Mouse (Mus musculus) hindbrain, embryonic 11.5 days (tissue): ENCODE measurements at regions not wholly inside any gene's neighbourhood (a gene's known extent, or its start where the extent isn't known, plus 50 kb on each side); places are given as distances from the start of the nearest gene placed in this dataset.

ENCODE experiments used
- ATAC-seq: fragments of 200-750 bp; cut with Nextera tagmentation; 2 replicates; pipeline ENCODE4 v1.8.0; 2017; ENCODE audit warnings: mild to moderate bottlenecking, moderate TSS enrichment, moderate library complexity; ENCODE audit not compliant: low FRiP score
- DNase-seq: peaks from one replicate; pipeline ENCODE4 v3.0.0-alpha.2; 2015; ENCODE audit warnings: low spot score
- H3K27ac ChIP-seq: fragments of 300-500 bp; sonication (generic); 2 replicates; pipeline ENCODE4 v1.5.1; 2014; ENCODE audit warnings: mild to moderate bottlenecking, low read depth, low read length
- H3K27me3 ChIP-seq: fragments of 300-500 bp; sonication (generic); 2 replicates; pipeline ENCODE4 v1.6.1; 2014; ENCODE audit warnings: mild to moderate bottlenecking, low read length, moderate library complexity, mixed read lengths; ENCODE audit not compliant: control insufficient read depth, insufficient read depth
- H3K36me3 ChIP-seq: fragments of 300-500 bp; sonication (generic); 2 replicates; pipeline ENCODE4 v1.6.1; 2014; ENCODE audit warnings: mild to moderate bottlenecking, low read length, moderate library complexity, mixed read lengths; ENCODE audit not compliant: control insufficient read depth, insufficient read depth
- H3K4me1 ChIP-seq: fragments of 300-500 bp; sonication (generic); replicated peaks from 2 replicates; pipeline ENCODE4 v1.6.1; 2014; ENCODE audit warnings: low read length, mixed read lengths; ENCODE audit not compliant: control insufficient read depth, insufficient read depth
- H3K4me2 ChIP-seq: fragments of 300-500 bp; sonication (generic); replicated peaks from 2 replicates; pipeline ENCODE4 v1.6.1; 2014; ENCODE audit warnings: mild to moderate bottlenecking, low read depth, low read length
- H3K4me3 ChIP-seq: fragments of 300-500 bp; sonication (generic); 2 replicates; pipeline ENCODE4 v1.5.1; 2014; ENCODE audit warnings: low read depth, low read length
- H3K9ac ChIP-seq: fragments of 300-500 bp; sonication (generic); 2 replicates; pipeline ENCODE4 v1.6.1; 2014; ENCODE audit warnings: low read depth, low read length
- H3K9me3 ChIP-seq: fragments of 300-500 bp; sonication (generic); 2 replicates; pipeline ENCODE4 v1.6.1; 2016; ENCODE audit warnings: low read length; ENCODE audit not compliant: control insufficient read depth
- WGBS: fragments of 180-500 bp; shearing (Covaris S2); extraction: QIAGEN DNeasy Blood & Tissue Kit; methylation state at CpG from one replicate; pipeline ENCODE4 v1.1.7; 2014; 5-methylcytosine and 5-hydroxymethylcytosine counted together

- H3K9ac ChIP-seq = no peak overlapping the region
- no peak overlapping the region for H3K27ac ChIP-seq
These were observed 106.5 kb upstream of the Ercc6l2 start for GRCm38 (mm10) chr13:63708567-63708966.

GRCm38 (mm10) chr13:63713137-63713536, 101.9 kb upstream of the Ercc6l2 start:
- H3K4me2 ChIP-seq = no peak overlapping the region
- no peak for DNase-seq
- no peak for ATAC-seq
- no peak overlapping the region for H3K4me3 ChIP-seq
- no peaks in the 10 kb centered on the region for H3K9me3 ChIP-seq
- no peak overlapping the region for H3K27ac ChIP-seq
- no peaks in the 10 kb centered on the region for H3K36me3 ChIP-seq
- no peaks in the 10 kb centered on the region for H3K4me1 ChIP-seq
- H3K27me3 ChIP-seq = no peaks in the 10 kb centered on the region
- no peak overlapping the region for H3K9ac ChIP-seq
- WGBS = 87% methylated on average over 3 of the region's 3 CpGs

More at GRCm38 (mm10) chr13:63708567-63708966, 106.5 kb upstream of the Ercc6l2 start:
- ATAC-seq = no peak
- Histone ChIP-seq H3K9me3 (no peaks in the 10 kb centered on the region), H3K27me3 (no peaks in the 10 kb centered on the region), H3K4me1 (no peaks in the 10 kb centered on the region), H3K36me3 (no peaks in the 10 kb centered on the region), H3K4me2 (no peak overlapping the region), H3K4me3 (no peak overlapping the region)
- WGBS = 87% methylated on average over 2 of the region's 2 CpGs
- DNase-seq = no peak

- H3K4me1 ChIP-seq = no peaks in the 10 kb centered on the region
- WGBS = 86% methylated on average over 1 of the region's 1 CpGs
- no peaks in the 10 kb centered on the region for H3K9me3 ChIP-seq
- H3K4me2 ChIP-seq = no peak overlapping the region
- H3K27me3 ChIP-seq = no peaks in the 10 kb centered on the region
- no peak overlapping the region for H3K27ac ChIP-seq
- ATAC-seq (no peak), DNase-seq (no peak)
- no peak overlapping the region for H3K9ac ChIP-seq
- no peak overlapping the region for H3K4me3 ChIP-seq
- no peaks in the 10 kb centered on the region for H3K36me3 ChIP-seq
These were observed 98.5 kb upstream of the Ercc6l2 start for GRCm38 (mm10) chr13:63716498-63716897.

GRCm38 (mm10) chr13:63717249-63717648, 97.8 kb upstream of the Ercc6l2 start:
- DNase-seq (no peak), ATAC-seq (no peak)
- Histone ChIP-seq H3K9ac (no peak overlapping the region), H3K9me3 (no peaks in the 10 kb centered on the region), H3K27me3 (no peaks in the 10 kb centered on the region), H3K4me2 (no peak overlapping the region), H3K4me3 (no peak overlapping the region), H3K4me1 (no peaks in the 10 kb centered on the region), H3K36me3 (no peaks in the 10 kb centered on the region), H3K27ac (no peak overlapping the region)
- 85% methylated on average over 3 of the region's 3 CpGs for WGBS

GRCm38 (mm10) chr13:63718782-63719181, 96.3 kb upstream of the Ercc6l2 start:
- no peak overlapping the region for H3K9ac ChIP-seq
- no peaks in the 10 kb centered on the region for H3K9me3 ChIP-seq
- no peak overlapping the region for H3K4me3 ChIP-seq
- H3K27me3 ChIP-seq = no peaks in the 10 kb centered on the region
- no peaks in the 10 kb centered on the region for H3K4me1 ChIP-seq
- no peak for DNase-seq
- 77% methylated on average over 2 of the region's 2 CpGs for WGBS
- H3K36me3 ChIP-seq = no peaks in the 10 kb centered on the region
- no peak overlapping the region for H3K4me2 ChIP-seq
- ATAC-seq = no peak
- no peak overlapping the region for H3K27ac ChIP-seq

- H3K36me3 ChIP-seq = no peaks in the 10 kb centered on the region
- H3K9ac ChIP-seq = no peak overlapping the region
- no peaks in the 10 kb centered on the region for H3K4me1 ChIP-seq
- H3K4me2 ChIP-seq = no peak overlapping the region
- H3K27ac ChIP-seq = no peak overlapping the region
- no peaks in the 10 kb centered on the region for H3K27me3 ChIP-seq
- H3K9me3 ChIP-seq = no peaks in the 10 kb centered on the region
- 45% methylated on average over 8 of the region's 8 CpGs for WGBS
- no peak overlapping the region for H3K4me3 ChIP-seq
- DNase-seq (peak; percentile 22), ATAC-seq (no peak)
These were observed 95.5 kb upstream of the Ercc6l2 start for GRCm38 (mm10) chr13:63719351-63720207.

- Histone ChIP-seq H3K27me3 (no peaks in the 10 kb centered on the region), H3K4me1 (no peaks in the 10 kb centered on the region), H3K4me3 (no peak overlapping the region), H3K36me3 (no peaks in the 10 kb centered on the region), H3K9me3 (no peaks in the 10 kb centered on the region), H3K4me2 (no peak overlapping the region), H3K27ac (no peak overlapping the region), H3K9ac (no peak overlapping the region)
- ATAC-seq = no peak
- WGBS = 69% methylated on average over 3 of the region's 3 CpGs
- DNase-seq = no peak
These were observed 94.4 kb upstream of the Ercc6l2 start for GRCm38 (mm10) chr13:63720610-63721009.

- H3K27ac ChIP-seq = no peak overlapping the region
- no peak overlapping the region for H3K4me2 ChIP-seq
- H3K9ac ChIP-seq = no peak overlapping the region
- WGBS = 78% methylated on average over 5 of the region's 5 CpGs
- H3K4me1 ChIP-seq = no peaks in the 10 kb centered on the region
- DNase-seq = no peak
- H3K9me3 ChIP-seq = no peaks in the 10 kb centered on the region
- H3K36me3 ChIP-seq = no peaks in the 10 kb centered on the region
- no peaks in the 10 kb centered on the region for H3K27me3 ChIP-seq
- ATAC-seq = no peak
- H3K4me3 ChIP-seq = no peak overlapping the region
These were observed 93.9 kb upstream of the Ercc6l2 start for GRCm38 (mm10) chr13:63721011-63721625.

- WGBS = 93% methylated on average over 2 of the region's 2 CpGs
- Histone ChIP-seq H3K9ac (no peak overlapping the region), H3K4me1 (no peaks in the 10 kb centered on the region), H3K9me3 (no peaks in the 10 kb centered on the region), H3K36me3 (no peaks in the 10 kb centered on the region), H3K4me2 (no peak overlapping the region), H3K27me3 (no peaks in the 10 kb centered on the region), H3K4me3 (no peak overlapping the region), H3K27ac (no peak overlapping the region)
- DNase-seq (no peak), ATAC-seq (no peak)
These were observed 90.7 kb upstream of the Ercc6l2 start for GRCm38 (mm10) chr13:63724293-63724692.
